ENCODE assay signal across 11 mouse cellular contexts in the genomic region with DNA sequence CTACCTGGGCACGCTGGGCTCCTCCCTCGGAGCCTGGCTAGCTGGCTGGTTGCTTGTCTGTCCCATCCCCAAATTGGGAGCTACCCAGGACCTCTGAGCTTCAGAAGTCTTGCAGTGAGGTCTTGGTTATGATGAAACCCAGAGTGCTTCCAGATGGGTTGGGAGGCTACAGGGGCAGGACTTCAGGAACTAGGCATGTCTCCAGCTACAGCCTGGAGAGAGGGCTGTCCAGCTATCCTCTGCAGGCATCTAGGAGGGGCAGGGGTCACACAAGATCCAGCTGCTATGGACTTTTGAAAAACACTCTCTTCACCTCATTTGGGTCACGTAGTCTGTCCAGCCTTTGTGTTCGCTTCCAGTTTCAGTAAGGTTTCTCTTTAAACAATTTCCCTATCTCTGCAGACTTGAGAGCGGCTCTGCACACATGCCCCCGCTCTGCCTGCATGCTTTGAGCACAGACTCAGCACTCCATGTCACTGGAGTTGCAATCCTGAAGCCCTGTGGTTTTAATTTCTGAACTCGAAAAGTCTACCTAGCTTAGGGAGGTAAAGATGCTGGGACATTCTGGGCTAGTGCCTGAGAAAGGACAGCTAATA. TPM values are rescaled to one million over a fixed set of nuclear protein-coding genes. Genes with fewer than 3 reads are reported as not detected.
DNase-seq lines count a peak whose midpoint lies in the region; ATAC-seq and TF ChIP-seq lines count a peak whose summit lies in the region.
"Had no signal": no experiment of that assay in that cellular context is flagged by ENCODE, and none has a peak within 500 bp of the region (broad histone marks: within the 10 kb centered on the region; RNA-seq: fewer than 3 reads in every experiment).

No protein-coding gene starts in this region.

- TF ChIP-seq CTCF in heart, adult 2 months (IDR thresholded peaks at IDR 0.05): no peak

- no peaks in the 10 kb centered on the region for H3K36me3 ChIP-seq in heart, adult 2 months (ENCODE audit: control insufficient read depth, insufficient read depth, low read length)
- H3K36me3 ChIP-seq in heart, embryonic 10.5 days: peaks cover 38% of the 10 kb centered on the region
- H3K36me3 ChIP-seq in lung, embryonic 16.5 days (ENCODE audit: control insufficient read depth, insufficient read depth, low read length): peaks cover 10% of the 10 kb centered on the region

- no peak for TF ChIP-seq POLR2A in heart, adult 2 months (IDR thresholded peaks at IDR 0.05; ENCODE audit: insufficient read depth, low read depth, low read length)

- H3K4me2 ChIP-seq in lung, embryonic 16.5 days (ENCODE audit: low read depth, low read length): no peak overlapping the region; the same call in 1 of the 2 replicates
- H3K4me2 ChIP-seq: neural tube, embryonic 13.5 days had no signal

- TF ChIP-seq EP300 in heart, adult 2 months (IDR thresholded peaks at IDR 0.05; ENCODE audit: insufficient read depth, low read depth, low read length): no peak

- no peaks in the 10 kb centered on the region for H3K79me2 ChIP-seq in heart, adult 2 months (replicated peaks; ENCODE audit: control insufficient read depth, insufficient read depth, low read length)

- no peaks in the 10 kb centered on the region for H3K27me3 ChIP-seq in heart, adult 2 months (ENCODE audit: control insufficient read depth, insufficient read depth, low read length)
- H3K27me3 ChIP-seq in heart, embryonic 10.5 days (ENCODE audit: insufficient read depth, poor library complexity, severe bottlenecking): no peaks in the 10 kb centered on the region
- H3K27me3 ChIP-seq in lung, embryonic 16.5 days (ENCODE audit: control insufficient read depth, insufficient read depth, low read depth, low read length): no peaks in the 10 kb centered on the region
- H3K27me3 ChIP-seq: neural tube, embryonic 13.5 days had no signal

- intact Hi-C loops in heart, adult 2 months (cut with DNase I): no loop called here

- H3K9ac ChIP-seq in heart, adult 2 months (ENCODE audit: low read depth, low read length): no peak overlapping the region
- peak overlapping the region; percentile 11; the same call in 1 of the 2 replicates for H3K9ac ChIP-seq in lung, embryonic 16.5 days (ENCODE audit: low read length)
- H3K9ac ChIP-seq: neural tube, embryonic 13.5 days had no signal

- no peak overlapping the region for H3K4me3 ChIP-seq in heart, adult 2 months
- H3K4me3 ChIP-seq in heart, embryonic 10.5 days: no peak overlapping the region
- H3K4me3 ChIP-seq in lung, embryonic 16.5 days (ENCODE audit: low read length): no peak overlapping the region
- H3K4me3 ChIP-seq: megakaryocyte, embryonic 14.5 days; neural tube, embryonic 13.5 days had no signal

- no peak overlapping the region for H3K27ac ChIP-seq in heart, adult 2 months
- H3K27ac ChIP-seq in heart, embryonic 10.5 days: no peak overlapping the region
- H3K27ac ChIP-seq in lung, embryonic 16.5 days (ENCODE audit: low read length): peak overlapping the region; percentile 58
- H3K27ac ChIP-seq: neural tube, embryonic 13.5 days had no signal

- WGBS in heart, adult 2 months: 73% methylated on average over 7 of the region's 7 CpGs
- WGBS in heart, embryonic 10.5 days: 81% methylated on average over 7 of the region's 7 CpGs
- WGBS in lung, embryonic 16.5 days: 49% methylated on average over 7 of the region's 7 CpGs

- DNase-seq in heart, adult 2 months: peak; percentile 44 to 47
- DNase-seq in heart, embryonic 10.5 days (ENCODE audit: low spot score): no peak
- DNase-seq in NIH3T3 (ENCODE audit: low read depth): peak; percentile 88
- DNase-seq in kidney, adult 18-20 months: peak; percentile 16
- DNase-seq in Muller cell, postnatal 12 days (ENCODE audit: inconsistent ontology term): no peak
- DNase-seq in layer of hippocampus, adult 18-20 months (ENCODE audit: low spot score in 2 of 2): no peak
- DNase-seq: cerebellum, adult 9-10 months had no signal

- ATAC-seq in lung, embryonic 16.5 days (ENCODE audit: low read depth): peak; percentile 90
- no peak for ATAC-seq in CD4-positive, CD25-positive, alpha-beta regulatory T cell, adult 4 months

- no peaks in the 10 kb centered on the region for H3K9me3 ChIP-seq in heart, embryonic 10.5 days
- no peaks in the 10 kb centered on the region for H3K9me3 ChIP-seq in lung, embryonic 16.5 days (ENCODE audit: control insufficient read depth, low read length)
- H3K9me3 ChIP-seq: megakaryocyte, embryonic 14.5 days; neural tube, embryonic 13.5 days had no signal

- H3K4me1 ChIP-seq in heart, adult 2 months (ENCODE audit: control insufficient read depth, insufficient read depth, low read length): no peaks in the 10 kb centered on the region
- H3K4me1 ChIP-seq in heart, embryonic 10.5 days: 0 out of 2 replicates have a peak, but pooled peaks cover 9% of the 10 kb centered on the region
- peaks cover 9% of the 10 kb centered on the region for H3K4me1 ChIP-seq in lung, embryonic 16.5 days (replicated peaks; ENCODE audit: control insufficient read depth, insufficient read depth, low read length)
- H3K4me1 ChIP-seq: neural tube, embryonic 13.5 days had no signal

RNA-seq across cellular contexts. Expression of gene Slc25a47, which starts 21.8 kb away (rescaled TPM):
- 1 to 10 TPM; 6.5 to 7.1 TPM for total RNA-seq in heart, adult 2 months (2021)
- polyA plus RNA-seq in heart, adult 2 months (2012; rRNA removed): 10.5 and 15.0 TPM in 2 replicates
- 7.0 and 7.3 TPM in 2 replicates for polyA plus RNA-seq in heart, embryonic 10.5 days (2016; fragmentation: Nextera tagmentation; extraction: Ambion mirVana)
- polyA plus RNA-seq in lung, embryonic 16.5 days (2015; fragmentation: Nextera tagmentation; extraction: Ambion mirVana): 9.3 and 9.5 TPM in 2 replicates
- 10 to 100 TPM; 10.4 to 10.5 TPM for total RNA-seq in layer of hippocampus, adult 18-20 months (2021)
- polyA plus RNA-seq in CD4-positive, CD25-positive, alpha-beta regulatory T cell, adult 4 months (2017; shearing (Covaris generic)): 1 to 10 TPM; 1.2 to 2.6 TPM

RNA-seq across cellular contexts. Expression of gene Slc25a29, which starts 22.0 kb away (rescaled TPM):
- 10 to 100 TPM in 1 of 2 experiments, 1 to 10 TPM in 1; 8.0 to 16.8 TPM for total RNA-seq in heart, adult 2 months (2021)
- polyA plus RNA-seq in heart, adult 2 months (2012; rRNA removed): 14.2 and 17.3 TPM in 2 replicates
- polyA plus RNA-seq in heart, embryonic 10.5 days (2016; fragmentation: Nextera tagmentation; extraction: Ambion mirVana): 5.5 and 6.8 TPM in 2 replicates
- polyA plus RNA-seq in lung, embryonic 16.5 days (2015; fragmentation: Nextera tagmentation; extraction: Ambion mirVana): 7.5 and 7.8 TPM in 2 replicates
- total RNA-seq in layer of hippocampus, adult 18-20 months (2021): 10 to 100 TPM; 22.6 to 24.4 TPM
- 1 to 10 TPM; 3.0 to 3.8 TPM for polyA plus RNA-seq in CD4-positive, CD25-positive, alpha-beta regulatory T cell, adult 4 months (2017; shearing (Covaris generic))

RNA-seq across cellular contexts. Expression of gene Wdr25, which starts 35.7 kb away (rescaled TPM):
- 1 to 10 TPM; 3.5 to 4.9 TPM for total RNA-seq in heart, adult 2 months (2021)
- polyA plus RNA-seq in heart, adult 2 months (2012; rRNA removed): 9.5 and 14.4 TPM in 2 replicates
- polyA plus RNA-seq in heart, embryonic 10.5 days (2016; fragmentation: Nextera tagmentation; extraction: Ambion mirVana): 7.1 and 8.4 TPM in 2 replicates
- 7.7 and 10.9 TPM in 2 replicates for polyA plus RNA-seq in lung, embryonic 16.5 days (2015; fragmentation: Nextera tagmentation; extraction: Ambion mirVana)
- total RNA-seq in layer of hippocampus, adult 18-20 months (2021): 10 to 100 TPM; 11.6 to 14.3 TPM
- polyA plus RNA-seq in CD4-positive, CD25-positive, alpha-beta regulatory T cell, adult 4 months (2017; shearing (Covaris generic)): 10 to 100 TPM in 1 of 2 experiments, 1 to 10 TPM in 1; 5.7 to 19.2 TPM

RNA-seq across cellular contexts. Expression of gene Wars, which starts 36.3 kb away (rescaled TPM):
- 10 to 100 TPM; 29.8 to 42.4 TPM for total RNA-seq in heart, adult 2 months (2021)
- polyA plus RNA-seq in heart, adult 2 months (2012; rRNA removed): 43.6 and 60.2 TPM in 2 replicates
- 96.2 and 103 TPM in 2 replicates for polyA plus RNA-seq in heart, embryonic 10.5 days (2016; fragmentation: Nextera tagmentation; extraction: Ambion mirVana)
- polyA plus RNA-seq in lung, embryonic 16.5 days (2015; fragmentation: Nextera tagmentation; extraction: Ambion mirVana): 77.0 and 77.8 TPM in 2 replicates
- total RNA-seq in layer of hippocampus, adult 18-20 months (2021): 10 to 100 TPM; 84.7 to 91.2 TPM
- 10 to 100 TPM; 52.8 to 85.9 TPM for polyA plus RNA-seq in CD4-positive, CD25-positive, alpha-beta regulatory T cell, adult 4 months (2017; shearing (Covaris generic))

Comparison
In these comparisons a context has a peak if more than half of its experiments do, and no peak if none do; other contexts are left out.
1. DNase-seq: peak in heart, adult 2 months (2 of 2), NIH3T3 (single experiment) and kidney, adult 18-20 months (single experiment); none in heart, embryonic 10.5 days (single experiment), Muller cell, postnatal 12 days (single experiment) and layer of hippocampus, adult 18-20 months (0 of 2).